Mouse (Mus musculus): ENCODE measurements around the gene Tcf7l2. TPM values are rescaled to one million over a fixed set of nuclear protein-coding genes. Genes with fewer than 3 reads are reported as not detected.

The Tcf7l2 gene
- polyA plus RNA-seq, 1 experiment, result 10.3 TPM

DNA sequence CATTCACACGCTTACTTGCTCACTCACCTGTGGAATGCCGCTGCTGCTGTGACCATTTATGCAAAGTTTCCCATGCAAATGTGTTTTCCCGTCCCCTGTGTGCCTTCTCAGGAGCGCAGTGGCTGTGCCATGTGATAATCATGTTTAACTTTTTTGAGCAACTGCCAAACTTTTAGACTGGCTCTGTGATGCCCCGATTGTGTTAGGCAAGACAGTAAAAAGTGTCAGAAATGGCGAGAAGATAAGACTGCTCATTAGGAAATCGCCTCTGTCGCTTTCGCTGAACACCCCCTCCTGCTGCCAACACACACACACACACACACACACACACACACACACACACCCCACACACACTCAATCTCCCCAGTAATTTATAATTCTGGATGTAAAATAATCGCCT, 39.5 kb downstream of the Tcf7l2 start:
- H3K79me3 ChIP-seq (ENCODE audit: low read depth), result peaks cover 38% of the 10 kb centered on the region
- no peak for TF ChIP-seq CEBPB (IDR thresholded peaks at IDR 0.05; ENCODE audit: low read depth)
- no peaks in the 10 kb centered on the region for H3K27me3 ChIP-seq (ENCODE audit: control insufficient read depth, insufficient read depth, insufficient read length)
- H3K79me2 ChIP-seq (ENCODE audit: control insufficient read depth, insufficient read depth), result peaks cover 84% of the 10 kb centered on the region
- H3ac ChIP-seq (ENCODE audit: control insufficient read depth, insufficient read length, low read depth), result no peak overlapping the region
- H3K36me3 ChIP-seq (ENCODE audit: control insufficient read depth, insufficient read depth), result peaks cover 4% of the 10 kb centered on the region
- no peak overlapping the region for H3K4me3 ChIP-seq (ENCODE audit: insufficient read depth, poor library complexity, severe bottlenecking)

DNA sequence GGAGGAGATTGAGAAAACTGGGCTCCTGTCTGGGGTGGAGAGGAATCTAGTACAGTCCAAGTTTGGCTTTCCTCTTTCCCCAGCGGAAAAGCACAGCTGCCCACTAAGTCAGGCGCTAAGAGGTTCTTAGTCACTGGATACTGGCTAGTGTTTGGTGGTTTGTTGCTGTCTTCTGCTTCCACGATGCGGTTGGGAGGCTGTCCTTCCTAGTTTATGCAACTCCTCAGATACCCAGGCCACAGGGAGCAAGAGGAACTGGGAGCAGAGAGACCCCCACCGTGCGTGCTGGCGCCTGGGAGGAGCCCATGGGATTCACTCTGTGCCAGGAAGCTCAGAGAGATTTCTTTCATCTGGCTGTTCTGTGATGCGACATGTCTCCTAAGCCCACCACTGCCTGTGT, 40.1 kb downstream of the Tcf7l2 start:
- H3K79me2 ChIP-seq (ENCODE audit: control insufficient read depth, insufficient read depth), result peaks cover 82% of the 10 kb centered on the region
- peaks cover 7% of the 10 kb centered on the region for H3K36me3 ChIP-seq (ENCODE audit: control insufficient read depth, insufficient read depth)
- no peak overlapping the region for H3ac ChIP-seq (ENCODE audit: control insufficient read depth, insufficient read length, low read depth)
- no peaks in the 10 kb centered on the region for H3K27me3 ChIP-seq (ENCODE audit: control insufficient read depth, insufficient read depth, insufficient read length)
- no peak for TF ChIP-seq MYOG (IDR thresholded peaks at IDR 0.05; ENCODE audit: control insufficient read depth, extremely low read depth, insufficient read length)
- no peak overlapping the region for H3K4me3 ChIP-seq (ENCODE audit: insufficient read depth, poor library complexity, severe bottlenecking)
- peaks cover 38% of the 10 kb centered on the region for H3K79me3 ChIP-seq (ENCODE audit: low read depth)

DNA sequence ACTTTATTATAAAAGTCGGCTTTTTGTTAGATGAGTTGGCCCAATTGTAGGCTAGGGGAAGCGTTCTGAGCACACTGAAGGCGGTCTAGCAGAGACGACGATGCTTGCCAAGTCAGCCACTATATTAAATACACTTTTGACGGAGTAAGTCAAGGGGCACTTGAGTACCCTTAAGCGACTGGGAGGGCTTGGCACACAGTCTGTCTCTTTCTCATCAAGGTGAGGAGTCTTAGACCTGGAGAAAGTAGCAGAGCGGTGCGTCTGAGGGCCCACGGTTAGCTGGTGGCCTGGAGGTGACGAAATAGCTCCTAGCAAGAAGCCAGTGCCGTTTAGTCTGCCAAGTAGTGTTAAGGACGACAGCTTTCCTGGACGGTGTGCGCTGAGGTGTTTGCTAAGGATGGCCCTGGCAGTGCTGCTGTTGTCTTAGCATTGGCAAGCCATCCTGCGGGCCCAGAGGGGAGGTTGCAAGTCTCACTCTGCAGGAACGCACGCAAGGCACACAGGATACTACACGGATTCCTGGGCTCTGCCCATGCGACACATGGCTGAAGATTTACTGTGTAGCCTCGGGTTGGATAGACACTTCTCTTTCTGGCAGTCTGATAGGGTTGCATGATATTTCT, 43.3 kb downstream of the Tcf7l2 start:
- TF ChIP-seq MYOG (IDR thresholded peaks at IDR 0.05; ENCODE audit: control insufficient read depth, extremely low read depth, insufficient read length) (no peak), USF1 (IDR thresholded peaks at IDR 0.05; ENCODE audit: low read depth) (no peak), MYOD1 (IDR thresholded peaks at IDR 0.05; ENCODE audit: control insufficient read depth, insufficient read length, low read depth) (no peak)
- peaks cover 30% of the 10 kb centered on the region for H3K79me3 ChIP-seq (ENCODE audit: low read depth)
- no peaks in the 10 kb centered on the region for H3K27me3 ChIP-seq (ENCODE audit: control insufficient read depth, insufficient read depth, insufficient read length)
- no peak overlapping the region for H3ac ChIP-seq (ENCODE audit: control insufficient read depth, insufficient read length, low read depth)
- H3K36me3 ChIP-seq (ENCODE audit: control insufficient read depth, insufficient read depth), result peaks cover 8% of the 10 kb centered on the region
- peaks cover 76% of the 10 kb centered on the region for H3K79me2 ChIP-seq (ENCODE audit: control insufficient read depth, insufficient read depth)
- H3K4me3 ChIP-seq (ENCODE audit: insufficient read depth, poor library complexity, severe bottlenecking), result no peak overlapping the region

DNA sequence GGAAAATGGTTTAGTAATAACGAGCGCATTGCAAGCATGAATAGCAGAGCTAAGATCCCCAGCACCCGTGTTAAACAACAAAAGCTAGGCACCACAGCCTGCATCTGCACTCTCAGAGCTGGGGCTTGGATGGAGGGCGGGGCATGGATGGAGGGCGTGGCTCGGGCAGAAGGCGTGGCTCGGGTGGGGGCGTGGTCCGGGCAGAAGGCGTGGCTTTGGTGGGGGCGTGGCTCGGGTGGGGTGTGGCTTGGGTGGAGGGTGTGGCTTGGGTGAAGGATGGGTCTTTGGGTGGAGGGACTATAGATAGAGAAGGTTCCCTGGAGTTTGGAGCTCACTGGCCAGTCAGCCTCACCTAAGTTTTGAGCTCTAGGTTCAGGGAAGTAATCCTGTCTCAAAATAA, 45.8 kb downstream of the Tcf7l2 start:
- H3K36me3 ChIP-seq (ENCODE audit: control insufficient read depth, insufficient read depth), result peaks cover 8% of the 10 kb centered on the region
- TF ChIP-seq CTCF (IDR thresholded peaks at IDR 0.05; ENCODE audit: control insufficient read depth, insufficient read depth, insufficient read length) (no peak), FOSL1 (IDR thresholded peaks at IDR 0.05; ENCODE audit: insufficient read depth, low read length, poor library complexity, severe bottlenecking) (no peak), USF1 (IDR thresholded peaks at IDR 0.05; ENCODE audit: low read depth) (no peak), MYOD1 (IDR thresholded peaks at IDR 0.05; ENCODE audit: control insufficient read depth, insufficient read length, low read depth) (no peak), CEBPB (IDR thresholded peaks at IDR 0.05; ENCODE audit: low read depth) (no peak), MYOG (IDR thresholded peaks at IDR 0.05; ENCODE audit: control insufficient read depth, extremely low read depth, insufficient read length) (no peak), MAX (IDR thresholded peaks at IDR 0.05) (no peak)
- H3K4me3 ChIP-seq (ENCODE audit: insufficient read depth, poor library complexity, severe bottlenecking), result no peak overlapping the region
- H3K79me3 ChIP-seq (ENCODE audit: low read depth), result peaks cover 24% of the 10 kb centered on the region
- H3K27me3 ChIP-seq (ENCODE audit: control insufficient read depth, insufficient read depth, insufficient read length), result no peaks in the 10 kb centered on the region
- H3K79me2 ChIP-seq (ENCODE audit: control insufficient read depth, insufficient read depth), result peaks cover 76% of the 10 kb centered on the region
- no peak overlapping the region for H3ac ChIP-seq (ENCODE audit: control insufficient read depth, insufficient read length, low read depth)

DNA sequence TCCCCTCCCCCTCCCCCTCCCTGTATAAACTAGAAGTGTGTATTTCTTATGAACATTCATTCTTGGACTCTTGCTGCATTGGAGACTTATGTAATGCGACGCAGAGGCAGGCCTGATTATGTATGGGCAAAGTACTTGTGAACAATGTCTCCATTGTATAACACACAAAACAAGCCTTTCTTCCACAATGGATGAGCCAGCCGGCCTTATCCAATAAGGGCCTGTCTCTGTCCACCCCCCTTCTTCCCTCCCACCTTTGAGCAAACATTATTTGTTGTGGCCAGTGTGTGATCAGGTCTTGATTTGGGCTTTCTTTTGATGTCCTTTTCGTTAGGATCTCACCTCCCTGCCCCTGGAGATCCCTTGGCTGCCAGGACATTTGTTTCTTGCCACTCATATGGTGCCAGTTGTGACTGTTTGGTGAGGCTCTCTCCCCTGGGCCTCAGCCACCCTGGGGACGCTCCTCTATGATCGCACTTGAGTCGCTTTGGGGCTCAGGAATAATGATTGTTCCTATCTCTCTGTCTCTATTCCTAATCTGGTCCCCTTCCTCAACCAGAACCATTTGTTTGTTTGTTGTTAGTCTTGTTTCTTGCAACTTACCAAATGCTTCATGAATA, 46.8 kb downstream of the Tcf7l2 start:
- no peaks in the 10 kb centered on the region for H3K27me3 ChIP-seq (ENCODE audit: control insufficient read depth, insufficient read depth, insufficient read length)
- H3K79me2 ChIP-seq (ENCODE audit: control insufficient read depth, insufficient read depth), result peaks cover 71% of the 10 kb centered on the region
- H3K36me3 ChIP-seq (ENCODE audit: control insufficient read depth, insufficient read depth), result peaks cover 7% of the 10 kb centered on the region
- peaks cover 17% of the 10 kb centered on the region for H3K79me3 ChIP-seq (ENCODE audit: low read depth)
- no peak overlapping the region for H3K4me3 ChIP-seq (ENCODE audit: insufficient read depth, poor library complexity, severe bottlenecking)
- no peak overlapping the region for H3ac ChIP-seq (ENCODE audit: control insufficient read depth, insufficient read length, low read depth)
- TF ChIP-seq MYOG (IDR thresholded peaks at IDR 0.05; ENCODE audit: control insufficient read depth, extremely low read depth, insufficient read length) (no peak), MAX (IDR thresholded peaks at IDR 0.05) (no peak), CTCF (IDR thresholded peaks at IDR 0.05; ENCODE audit: control insufficient read depth, insufficient read depth, insufficient read length) (no peak), USF1 (IDR thresholded peaks at IDR 0.05; ENCODE audit: low read depth) (no peak), MYOD1 (IDR thresholded peaks at IDR 0.05; ENCODE audit: control insufficient read depth, insufficient read length, low read depth) (no peak), FOSL1 (IDR thresholded peaks at IDR 0.05; ENCODE audit: insufficient read depth, low read length, poor library complexity, severe bottlenecking) (no peak), CEBPB (IDR thresholded peaks at IDR 0.05; ENCODE audit: low read depth) (no peak)

DNA sequence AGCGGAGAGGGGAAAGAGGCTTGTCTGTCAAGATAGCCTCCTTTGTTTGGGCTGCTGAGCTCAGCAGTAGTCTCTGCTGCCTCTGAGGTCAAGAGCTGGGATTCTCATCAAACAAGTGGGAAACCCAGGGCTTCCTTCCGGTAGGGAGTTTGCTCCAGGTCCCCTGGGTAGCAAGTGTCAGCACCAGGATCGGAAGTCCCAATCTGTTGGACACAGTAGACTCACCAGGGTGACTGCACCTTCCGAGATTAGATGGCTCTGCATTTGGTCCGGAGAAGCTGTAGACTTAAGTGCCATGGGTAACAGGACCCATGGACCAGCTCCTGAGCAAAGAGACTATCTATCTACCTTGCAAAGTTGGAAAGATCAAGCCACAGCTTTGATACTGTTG, 47.3 kb downstream of the Tcf7l2 start:
- TF ChIP-seq CTCF (IDR thresholded peaks at IDR 0.05; ENCODE audit: control insufficient read depth, insufficient read depth, insufficient read length), result no peak
- no peak for TF ChIP-seq USF1 (IDR thresholded peaks at IDR 0.05; ENCODE audit: low read depth)
- TF ChIP-seq MYOD1 (IDR thresholded peaks at IDR 0.05; ENCODE audit: control insufficient read depth, insufficient read length, low read depth), result no peak
- no peak for TF ChIP-seq CEBPB (IDR thresholded peaks at IDR 0.05; ENCODE audit: low read depth)
- no peak for TF ChIP-seq FOSL1 (IDR thresholded peaks at IDR 0.05; ENCODE audit: insufficient read depth, low read length, poor library complexity, severe bottlenecking)
- no peak for TF ChIP-seq MYOG (IDR thresholded peaks at IDR 0.05; ENCODE audit: control insufficient read depth, extremely low read depth, insufficient read length)
- TF ChIP-seq MAX (IDR thresholded peaks at IDR 0.05), result no peak
- H3ac ChIP-seq (ENCODE audit: control insufficient read depth, insufficient read length, low read depth), result no peak overlapping the region
- H3K27me3 ChIP-seq (ENCODE audit: control insufficient read depth, insufficient read depth, insufficient read length), result no peaks in the 10 kb centered on the region
- H3K36me3 ChIP-seq (ENCODE audit: control insufficient read depth, insufficient read depth), result peaks cover 5% of the 10 kb centered on the region
- H3K4me3 ChIP-seq (ENCODE audit: insufficient read depth, poor library complexity, severe bottlenecking), result no peak overlapping the region
- peaks cover 73% of the 10 kb centered on the region for H3K79me2 ChIP-seq (ENCODE audit: control insufficient read depth, insufficient read depth)
- peaks cover 17% of the 10 kb centered on the region for H3K79me3 ChIP-seq (ENCODE audit: low read depth)
